Mouse (Mus musculus) ES-E14 (cell line): ENCODE results near the gene Hgfac.

ENCODE experiments used
- CHD2 ChIP-seq: IDR thresholded peaks from 2 replicates; pipeline ENCODE4 v1.6.1; 2014; ENCODE audit warnings: mild to moderate bottlenecking, low read depth, low read length, inconsistent platforms
- MAFK ChIP-seq: IDR thresholded peaks from 2 replicates; pipeline ENCODE4 v1.6.1; 2014; ENCODE audit warnings: mild to moderate bottlenecking, low read depth, low read length, inconsistent platforms; ENCODE audit not compliant: insufficient read depth
- ZC3H11A ChIP-seq: IDR thresholded peaks from 2 replicates; pipeline ENCODE4 v1.6.1; 2012; ENCODE audit warnings: low read depth, mild to moderate bottlenecking, inconsistent platforms, low read length, borderline replicate concordance
- ZNF384 ChIP-seq: IDR thresholded peaks from 2 replicates; pipeline ENCODE4 v1.6.1; 2012; ENCODE audit warnings: low read depth, low read length, inconsistent platforms

- TF ChIP-seq ZNF384 (no peak), CHD2 (no peak), ZC3H11A (no peak), MAFK (no peak)
Observed at GRCm38 (mm10) chr5:35014036-35014435, 27.3 kb upstream of the Hgfac start.
